Mouse (Mus musculus) MEL (cell line): ENCODE results near the gene Keap1. TPM values are rescaled to one million over a fixed set of nuclear protein-coding genes. Genes with fewer than 3 reads are reported as not detected.

Experiments used
- DNase-seq: peaks from one replicate; pipeline ENCODE4 v3.0.0; 2011; ENCODE audit warnings: low read depth, low spot score
- H3K27ac ChIP-seq: 2 replicates; pipeline ENCODE4 v1.5.1; 2012; ENCODE audit warnings: low read depth, mild to moderate bottlenecking, control low read depth, low read length, moderate library complexity; ENCODE audit not compliant: control insufficient read depth
- H3K27me3 ChIP-seq, 2 experiments: fragments of 150-350 bp in 1 of 2; sonication (generic) in 1 of 2; 2 replicates each; pipeline ENCODE4 v1.6.1; 2012; ENCODE audit warnings: low read length in 2 of 2, mild to moderate bottlenecking in 2 of 2, improper control_type of control experiment in 1 of 2, moderate library complexity in 1 of 2; ENCODE audit not compliant: insufficient read depth in 2 of 2, control insufficient read depth in 1 of 2
- H3K36me3 ChIP-seq, 2 experiments: 2 replicates each; pipeline ENCODE4 v1.6.1; 2012 to 2014; ENCODE audit warnings: low read length in 2 of 2, improper control_type of control experiment in 1 of 2, inconsistent platforms in 1 of 2, mild to moderate bottlenecking in 1 of 2; ENCODE audit not compliant: insufficient read depth in 2 of 2, control insufficient read depth in 1 of 2
- H3K4me1 ChIP-seq, 2 experiments: fragments of 150-350 bp in 1 of 2; sonication (generic) in 1 of 2; 2 replicates each; pipeline ENCODE4 v1.6.1; 2012; ENCODE audit warnings: low read length in 2 of 2, improper control_type of control experiment in 1 of 2, mild to moderate bottlenecking in 1 of 2; ENCODE audit not compliant: insufficient read depth in 2 of 2, control insufficient read depth in 1 of 2
- H3K4me3 ChIP-seq, 2 experiments: fragments of 150-350 bp in 1 of 2; sonication (generic) in 1 of 2; 2 replicates each; pipeline ENCODE4 v1.5.1; 2012; ENCODE audit warnings: low read depth in 2 of 2, low read length in 2 of 2, mild to moderate bottlenecking in 2 of 2, moderate library complexity in 2 of 2, control low read depth in 1 of 2, improper control_type of control experiment in 1 of 2; ENCODE audit not compliant: control insufficient read depth in 1 of 2, insufficient read depth in 1 of 2
- H3K79me2 ChIP-seq: 2 replicates; pipeline ENCODE4 v1.6.1; 2012; ENCODE audit warnings: mild to moderate bottlenecking, low read length, moderate library complexity; ENCODE audit not compliant: control insufficient read depth, poor library complexity, insufficient read depth
- H3K9ac ChIP-seq: 2 replicates; pipeline ENCODE4 v1.6.1; 2012; ENCODE audit warnings: low read depth, mild to moderate bottlenecking, control low read depth, low read length, moderate library complexity; ENCODE audit not compliant: control insufficient read depth, poor library complexity, severe bottlenecking
- H3K9me3 ChIP-seq: fragments of 150-350 bp; sonication (generic); replicated peaks from 2 replicates; pipeline ENCODE4 v1.6.1; 2012; ENCODE audit warnings: mild to moderate bottlenecking, low read length, improper control_type of control experiment, moderate library complexity; ENCODE audit not compliant: insufficient read depth
- EP300 ChIP-seq, 2 experiments: IDR thresholded peaks; 2 replicates each; pipeline ENCODE4 v1.6.1; 2011; ENCODE audit warnings: improper control_type of control experiment in 2 of 2, low read length in 2 of 2, low read depth in 1 of 2, mild to moderate bottlenecking in 1 of 2
- GABPA ChIP-seq: IDR thresholded peaks from 2 replicates; pipeline ENCODE4 v1.6.1; 2012; ENCODE audit warnings: low read depth, mild to moderate bottlenecking, inconsistent platforms, low read length, improper control_type of control experiment, moderate library complexity
- GATA1 ChIP-seq: IDR thresholded peaks from 2 replicates; pipeline ENCODE4 v1.6.1; 2011; ENCODE audit warnings: low read depth, low read length, improper control_type of control experiment
- HCFC1 ChIP-seq: IDR thresholded peaks from 2 replicates; pipeline ENCODE4 v1.6.1; 2012; ENCODE audit warnings: low read depth, mild to moderate bottlenecking, inconsistent platforms, low read length, improper control_type of control experiment, moderate library complexity
- JUND ChIP-seq: IDR thresholded peaks from 2 replicates; pipeline ENCODE4 v1.6.1; 2011; ENCODE audit warnings: low read depth, mild to moderate bottlenecking, improper control_type of control experiment, low read length
- MAFK ChIP-seq: IDR thresholded peaks from 2 replicates; pipeline ENCODE4 v1.6.1; 2011; ENCODE audit warnings: low read depth, mild to moderate bottlenecking, low read length, improper control_type of control experiment, borderline replicate concordance
- MYB ChIP-seq: IDR thresholded peaks from 2 replicates; pipeline ENCODE4 v1.6.1; 2011; ENCODE audit warnings: mild to moderate bottlenecking, low read depth, low read length, improper control_type of control experiment
- NRF1 ChIP-seq: IDR thresholded peaks from 2 replicates; pipeline ENCODE4 v1.6.1; 2014; ENCODE audit warnings: low read depth, mild to moderate bottlenecking, inconsistent platforms, low read length, improper control_type of control experiment, moderate library complexity; ENCODE audit not compliant: poor library complexity, insufficient read depth, severe bottlenecking
- POLR2A ChIP-seq, 2 experiments: IDR thresholded peaks; 2 replicates each; pipeline ENCODE4 v1.6.1; 2011 to 2012; ENCODE audit warnings: low read length in 2 of 2, mild to moderate bottlenecking in 2 of 2, control low read depth in 1 of 2, improper control_type of control experiment in 1 of 2, low read depth in 1 of 2, moderate library complexity in 1 of 2; ENCODE audit not compliant: control insufficient read depth in 1 of 2, insufficient read depth in 1 of 2, poor library complexity in 1 of 2
- POLR2AphosphoS2 ChIP-seq: IDR thresholded peaks from 2 replicates; pipeline ENCODE4 v1.6.1; 2011; ENCODE audit warnings: low read length, improper control_type of control experiment
- POLR2AphosphoS5 ChIP-seq: IDR thresholded peaks from 2 replicates; pipeline ENCODE4 v1.6.1; 2012; ENCODE audit warnings: low read depth, borderline replicate concordance, mild to moderate bottlenecking, inconsistent platforms, low read length, moderate library complexity, mixed read lengths
- RCOR1 ChIP-seq: IDR thresholded peaks from 2 replicates; pipeline ENCODE4 v1.6.1; 2012; ENCODE audit warnings: low read depth, mild to moderate bottlenecking, inconsistent platforms, low read length, improper control_type of control experiment
- SMC3 ChIP-seq: IDR thresholded peaks from 2 replicates; pipeline ENCODE4 v1.6.1; 2011; ENCODE audit warnings: low read depth, low read length, improper control_type of control experiment
- TAL1 ChIP-seq: IDR thresholded peaks from 2 replicates; pipeline ENCODE4 v1.6.1; 2012; ENCODE audit warnings: mild to moderate bottlenecking, inconsistent platforms, low read length, moderate library complexity, mixed read lengths
- TBP ChIP-seq: IDR thresholded peaks from 2 replicates; pipeline ENCODE4 v1.8.0; 2011; ENCODE audit warnings: low read depth, low read length, improper control_type of control experiment
- TCF12 ChIP-seq: IDR thresholded peaks from 2 replicates; pipeline ENCODE4 v1.6.1; 2014; ENCODE audit warnings: low read depth, mild to moderate bottlenecking, inconsistent platforms, low read length, improper control_type of control experiment, moderate library complexity
- UBTF ChIP-seq: IDR thresholded peaks from 2 replicates; pipeline ENCODE4 v1.6.1; 2012; ENCODE audit warnings: low read depth, mild to moderate bottlenecking, inconsistent platforms, low read length, improper control_type of control experiment, moderate library complexity, borderline replicate concordance; ENCODE audit not compliant: insufficient read depth
- USF1 ChIP-seq: IDR thresholded peaks from 2 replicates; pipeline ENCODE4 v1.6.1; 2014; ENCODE audit warnings: low read depth, mild to moderate bottlenecking, inconsistent platforms, low read length, improper control_type of control experiment, moderate library complexity
- ZMIZ1 ChIP-seq: IDR thresholded peaks from 2 replicates; pipeline ENCODE4 v1.6.1; 2012; ENCODE audit warnings: low read depth, mild to moderate bottlenecking, inconsistent platforms, low read length, improper control_type of control experiment, moderate library complexity
- polyA plus RNA-seq, 2 experiments: library from polyadenylated mRNA; stranded (reverse) in 1 of 2; unstranded in 1 of 2; fragments of >175 nt in 1 of 2; fragments of >200 nt in 1 of 2; gene quantifications; 2 replicates each; pipeline versions ENCODE4 v1.2.1 to v1.2.4; 2012; ENCODE audit warnings: low replicate concordance in 2 of 2, low read depth in 1 of 2; ENCODE audit not compliant: insufficient read length in 2 of 2, insufficient read depth in 1 of 2, missing spikeins in 1 of 2
- total RNA-seq: library from RNA; depleted of rRNA; stranded (reverse); fragments of 300-350 nt; gene quantifications from 2 replicates; pipeline ENCODE4 v1.2.3, GENCODE M21; 2012

Gene Keap1
- total and polyA plus RNA-seq, 3 experiments = 67.5 to 174 (median 171) TPM

- H3K79me2 ChIP-seq = no peaks in the 10 kb centered on the region
- no peaks in the 10 kb centered on the region for H3K27me3 ChIP-seq
- no peak overlapping the region for H3K4me3 ChIP-seq
- TF ChIP-seq RCOR1 (no peak), MYB (0 out of 2 replicates have a peak, but pooled peaks have one; percentile 36), POLR2AphosphoS5 (peak; percentile 44; the same call in 1 of the 2 replicates), POLR2A (IDR thresholded peaks at IDR 0.05; ENCODE audit: control insufficient read depth in 1 of 2, insufficient read depth in 1 of 2, low read depth in 1 of 2, low read length in 2 of 2, poor library complexity in 1 of 2) (peak in 1 of 2 experiments; percentile 41; a peak in 2 of 4 replicates), TBP (no peak), USF1 (no peak), MAFK (no peak), NRF1 (no peak), HCFC1 (no peak), JUND (no peak), SMC3 (peak; percentile 20; the same call in 1 of the 2 replicates), POLR2AphosphoS2 (peak; percentile 62), GABPA (no peak), EP300 (IDR thresholded peaks at IDR 0.05; ENCODE audit: low read depth in 1 of 2, low read length in 2 of 2) (no peak)
- peak; percentile 45 for DNase-seq
- no peak overlapping the region for H3K9ac ChIP-seq
- H3K9me3 ChIP-seq = no peaks in the 10 kb centered on the region
- no peak overlapping the region for H3K27ac ChIP-seq
- H3K36me3 ChIP-seq = peaks cover 0 to 61% of the 10 kb centered on the region in 2 experiments; a peak in 2 of 4 replicates
- no peaks in the 10 kb centered on the region for H3K4me1 ChIP-seq
Measured at GRCm38 (mm10) chr9:21273094-21273493, 33.9 kb upstream of the Keap1 start.

- no peak overlapping the region for H3K27ac ChIP-seq
- no peaks in the 10 kb centered on the region for H3K4me1 ChIP-seq
- DNase-seq = peak; percentile 43
- no peaks in the 10 kb centered on the region for H3K9me3 ChIP-seq
- H3K36me3 ChIP-seq = peaks cover 0 to 58% of the 10 kb centered on the region in 2 experiments; a peak in 2 of 4 replicates
- H3K4me3 ChIP-seq = no peak overlapping the region
- no peak for TF ChIP-seq TCF12
- no peak for TF ChIP-seq SMC3
- TF ChIP-seq RCOR1 = no peak
- no peak for TF ChIP-seq USF1
- 0 out of 2 replicates have a peak, but pooled peaks have one; percentile 20 for TF ChIP-seq ZMIZ1
- TF ChIP-seq POLR2A (IDR thresholded peaks at IDR 0.05; ENCODE audit: control insufficient read depth in 1 of 2, insufficient read depth in 1 of 2, low read depth in 1 of 2, low read length in 2 of 2, poor library complexity in 1 of 2) = peak in 1 of 2 experiments; percentile 55; a peak in 1 of 4 replicates
- no peak for TF ChIP-seq UBTF
- TF ChIP-seq TAL1 = no peak
- TF ChIP-seq GATA1 = no peak
- no peak for TF ChIP-seq HCFC1
- H3K27me3 ChIP-seq = no peaks in the 10 kb centered on the region
- H3K9ac ChIP-seq = no peak overlapping the region
- H3K79me2 ChIP-seq = peaks cover 1% of the 10 kb centered on the region; the same call in 1 of the 2 replicates
Measured at GRCm38 (mm10) chr9:21272391-21272790, 33.2 kb upstream of the Keap1 start.
